Mouse (Mus musculus) urinary bladder, adult 2 months (tissue): ENCODE measurements around the gene Bri3. TPM values are rescaled to one million over a fixed set of nuclear protein-coding genes. Genes with fewer than 3 reads are reported as not detected.

ENCODE experiments used
- DNase-seq: peaks from one replicate; pipeline ENCODE4 v3.0.0; 2022; ENCODE audit warnings: low spot score
- polyA plus RNA-seq: library from polyadenylated mRNA; depleted of rRNA; stranded (reverse); fragments of >200 nt; gene quantifications from 2 replicates; pipeline ENCODE4 v1.2.3, GENCODE M21; 2012; rRNA removed

The Bri3 gene
- polyA plus RNA-seq, 1 experiment, result 138 TPM

DNA sequence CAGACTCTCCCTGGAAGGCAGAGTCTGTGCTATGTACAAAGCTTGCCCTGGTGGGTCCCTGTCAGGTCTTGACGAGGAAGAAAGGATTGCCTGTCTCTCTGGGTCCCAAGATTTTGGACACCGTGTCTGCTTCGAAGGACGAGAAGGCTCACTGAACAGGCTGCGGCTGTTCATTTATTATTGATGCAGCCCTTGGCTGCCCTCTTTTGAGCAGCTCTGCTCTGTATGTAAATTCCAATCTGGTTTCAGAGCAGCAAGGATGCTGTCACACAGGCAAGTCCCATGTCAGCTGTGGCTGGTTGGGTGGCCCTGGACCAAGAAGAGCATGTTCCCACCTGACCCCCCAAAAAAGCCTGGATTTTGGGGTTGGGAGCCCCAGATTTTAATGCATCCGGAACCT lies 187.2 kb downstream of the Bri3 start:
- DNase-seq, result no peak

DNA sequence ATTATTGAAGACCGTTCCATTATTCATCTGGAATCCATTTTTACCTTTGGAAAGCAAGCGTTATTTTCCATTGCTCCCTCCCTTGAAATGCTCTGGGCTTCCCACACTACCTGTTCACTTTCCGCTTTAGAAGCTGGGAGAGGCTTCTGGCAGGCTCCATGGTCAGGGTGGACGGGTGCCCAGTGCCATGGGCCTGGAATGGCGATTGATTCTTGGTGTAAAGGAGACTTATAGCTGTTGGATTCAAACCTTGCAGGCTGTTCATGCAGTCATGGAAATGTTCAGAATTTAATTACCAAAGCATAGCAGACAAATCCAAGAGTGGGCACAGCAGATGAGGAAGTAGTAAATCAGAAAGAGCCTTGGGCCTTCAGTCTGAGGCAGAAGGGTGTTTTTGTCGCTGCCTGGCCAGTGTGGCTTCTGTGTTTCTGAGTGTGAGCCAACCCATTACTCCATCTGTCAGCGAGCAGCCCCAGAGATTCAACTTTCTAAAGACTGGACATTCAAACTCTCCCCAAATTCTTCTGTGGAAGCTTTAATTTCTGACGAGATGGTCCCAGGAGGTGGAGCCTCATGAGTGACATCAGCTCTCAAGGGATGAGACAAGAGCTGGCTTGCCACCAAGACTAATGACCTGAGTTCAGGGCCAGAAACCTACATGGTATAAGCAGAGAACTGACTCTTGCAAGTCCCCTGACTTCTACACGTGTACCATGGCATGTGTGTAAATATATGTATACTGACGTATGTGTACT lies 195.2 kb downstream of the Bri3 start:
- no peak for DNase-seq

DNA sequence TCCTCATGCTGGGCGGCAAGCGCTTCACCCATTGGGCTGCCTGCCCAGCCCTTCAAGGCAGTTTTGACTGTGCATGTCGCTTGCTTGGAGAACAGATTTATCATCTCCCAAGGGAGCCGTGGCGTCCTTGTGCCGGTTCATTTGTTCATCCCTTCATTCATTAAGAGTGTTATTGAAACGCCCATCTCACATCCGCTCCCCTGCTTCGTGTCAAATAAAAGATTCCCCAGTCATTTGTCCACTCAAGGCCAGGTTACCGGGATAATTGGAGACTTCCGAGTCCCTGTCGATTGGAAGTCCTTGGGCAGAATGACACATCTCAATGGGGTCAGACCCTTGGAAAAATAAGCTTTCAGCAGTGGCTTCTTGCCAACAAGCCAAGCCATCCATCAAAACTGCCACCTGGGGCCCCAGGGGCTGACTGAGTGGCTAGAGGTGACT lies 197.6 kb downstream of the Bri3 start:
- no peak for DNase-seq

DNA sequence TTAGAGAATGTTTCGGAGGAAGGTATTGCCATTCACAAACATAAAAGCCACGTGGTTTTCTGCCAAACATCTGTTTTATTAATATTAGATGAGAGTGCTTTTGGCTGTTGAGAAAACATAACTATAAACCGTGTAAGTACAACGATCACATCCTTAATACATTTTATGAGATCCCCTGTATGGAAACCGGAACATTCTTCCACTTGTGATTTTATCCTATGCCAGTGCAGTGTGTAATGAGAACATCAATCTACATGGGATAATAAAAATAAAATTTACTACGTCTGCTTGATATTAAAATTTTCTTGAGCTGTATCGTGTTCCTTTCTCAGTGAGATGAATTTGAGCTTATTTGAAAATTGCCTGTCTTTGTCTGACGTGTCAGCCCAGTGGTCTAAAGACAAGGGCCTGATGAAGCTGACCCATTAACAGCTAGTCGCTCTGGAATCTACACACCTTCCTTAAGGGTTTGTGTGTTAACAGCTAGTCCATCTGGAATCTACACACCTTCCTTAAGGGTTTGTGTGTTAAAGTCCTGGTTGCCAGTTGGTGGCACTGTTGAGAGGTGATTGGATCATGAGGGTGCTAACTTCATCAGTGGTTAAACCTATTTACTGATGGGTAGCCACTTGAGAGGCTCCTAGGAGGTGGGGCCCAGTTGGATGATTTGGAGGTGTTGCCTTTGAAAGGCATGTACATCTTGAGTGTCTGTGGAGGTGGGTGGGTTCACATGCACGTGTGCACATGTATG lies 202.4 kb downstream of the Bri3 start:
- no peak for DNase-seq

DNA sequence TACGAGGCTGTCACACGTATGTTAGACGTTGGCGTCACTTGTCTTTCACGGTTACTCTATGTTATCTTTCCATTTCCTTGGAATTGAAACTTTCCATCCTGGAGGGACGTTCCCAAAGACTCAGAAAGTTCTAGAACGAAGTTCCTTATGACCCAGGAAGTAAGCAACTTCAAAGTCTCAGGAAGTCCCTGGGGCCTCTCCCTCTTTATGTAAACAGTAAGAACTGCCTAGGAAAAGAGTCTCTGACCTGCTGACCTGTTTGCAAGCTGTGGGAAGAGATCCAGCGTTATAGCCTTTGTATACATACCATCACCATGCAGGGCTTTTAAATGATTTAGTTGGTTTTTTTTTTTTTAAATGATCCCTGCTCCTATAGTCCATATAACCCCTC lies 203.0 kb downstream of the Bri3 start:
- DNase-seq, result no peak

DNA sequence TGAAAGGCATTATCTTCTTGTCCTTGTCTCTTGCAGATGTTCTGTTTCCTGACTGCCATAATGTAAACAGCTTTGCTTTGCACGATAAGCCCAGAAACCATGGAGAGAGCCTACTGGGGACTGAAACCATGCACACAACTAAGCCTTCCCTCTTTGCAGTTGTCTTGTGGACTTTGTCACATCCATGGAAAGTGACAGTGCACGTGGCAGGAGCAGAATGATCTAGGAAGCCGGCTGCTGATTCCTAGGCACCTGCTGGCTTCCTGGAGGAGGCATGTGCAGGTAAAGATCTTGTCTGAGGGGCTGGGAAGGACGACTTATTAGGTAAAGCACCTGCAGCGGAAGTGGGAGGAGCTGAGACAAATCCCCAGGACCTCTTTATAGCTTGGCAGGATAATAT lies 203.7 kb downstream of the Bri3 start:
- DNase-seq, result no peak

DNA sequence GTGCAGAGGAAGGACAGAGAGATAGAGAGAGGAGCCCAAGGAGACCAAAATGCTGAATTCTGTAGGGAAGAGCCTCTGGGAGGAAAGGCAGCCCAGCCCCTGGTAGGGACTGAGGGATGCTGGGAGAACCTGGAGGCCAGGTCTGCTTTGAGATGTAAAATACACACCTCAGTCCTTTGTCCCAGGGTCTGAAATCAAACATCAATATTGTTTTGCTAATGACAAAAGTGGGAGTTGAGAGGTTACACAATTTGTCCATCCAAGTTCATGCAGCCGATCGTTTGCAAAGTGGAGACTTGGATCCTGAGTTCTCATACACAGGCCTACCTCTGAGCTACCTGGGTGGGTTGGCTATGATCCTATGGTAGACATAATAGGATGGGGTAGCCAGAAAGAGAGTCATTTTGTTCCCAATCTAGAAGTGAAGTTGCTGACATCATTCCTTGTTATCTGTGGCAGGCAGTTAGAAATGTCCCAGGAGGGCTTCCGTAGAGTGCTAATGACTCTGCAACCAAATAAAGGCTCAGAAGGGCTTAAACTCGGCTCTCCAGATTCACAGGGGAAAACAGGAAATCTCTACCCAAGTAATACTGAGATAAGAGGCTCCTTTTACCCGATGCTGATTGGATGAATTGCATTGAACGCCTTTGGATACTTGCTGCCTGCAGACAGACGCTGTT lies 208.7 kb downstream of the Bri3 start:
- no peak for DNase-seq

DNA sequence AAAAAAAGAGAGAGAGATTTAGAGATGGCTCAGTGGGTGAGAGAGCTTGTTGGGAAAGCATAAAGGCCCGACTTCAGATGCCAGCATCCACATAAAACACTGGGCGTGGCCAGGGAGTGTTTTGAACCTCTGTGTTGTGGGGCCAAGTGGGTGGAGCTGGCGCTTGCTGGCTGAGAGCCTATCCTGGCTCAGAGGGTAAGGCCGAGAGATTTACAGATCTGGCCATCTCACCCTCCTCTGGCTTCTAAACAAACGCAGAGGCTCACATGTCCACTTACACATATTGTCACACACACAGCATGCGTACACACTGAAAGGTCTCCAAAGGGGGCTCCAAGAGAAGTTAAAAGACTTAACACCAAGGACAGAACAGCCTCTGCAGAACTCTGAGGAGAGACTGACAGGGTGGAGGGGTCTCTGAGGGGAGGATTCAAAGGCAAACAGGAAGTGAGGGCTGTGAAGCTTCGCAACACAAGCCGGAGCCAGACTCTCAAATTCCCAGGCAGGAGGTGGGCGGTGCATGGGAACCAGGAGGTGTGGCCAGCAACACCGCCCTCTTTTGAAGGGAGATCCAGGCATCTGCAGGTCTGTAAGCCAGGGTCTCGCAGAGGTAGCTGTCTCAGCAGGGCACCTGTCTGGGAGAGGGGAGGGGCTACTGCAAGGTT lies 213.5 kb downstream of the Bri3 start:
- DNase-seq, result no peak

DNA sequence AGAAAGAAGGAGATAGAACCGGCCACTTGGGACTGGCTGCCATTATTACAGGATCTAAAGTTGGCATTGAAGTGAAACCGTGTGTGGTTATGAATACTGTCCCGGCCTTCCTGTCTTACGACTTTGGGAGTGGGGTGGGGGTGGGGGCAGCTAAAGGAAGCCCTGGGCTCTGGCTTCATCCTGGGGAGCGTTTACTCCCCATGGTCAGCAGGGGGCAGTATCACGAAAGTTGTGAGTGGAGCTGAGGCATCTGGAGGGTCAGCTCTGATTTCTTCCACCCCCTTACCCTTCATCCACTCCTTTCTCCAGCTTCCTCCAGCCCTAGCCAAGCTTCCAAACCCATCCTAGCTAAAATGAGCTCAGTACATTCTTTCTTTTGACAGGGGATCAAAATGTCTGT lies 222.8 kb downstream of the Bri3 start:
- no peak for DNase-seq

DNA sequence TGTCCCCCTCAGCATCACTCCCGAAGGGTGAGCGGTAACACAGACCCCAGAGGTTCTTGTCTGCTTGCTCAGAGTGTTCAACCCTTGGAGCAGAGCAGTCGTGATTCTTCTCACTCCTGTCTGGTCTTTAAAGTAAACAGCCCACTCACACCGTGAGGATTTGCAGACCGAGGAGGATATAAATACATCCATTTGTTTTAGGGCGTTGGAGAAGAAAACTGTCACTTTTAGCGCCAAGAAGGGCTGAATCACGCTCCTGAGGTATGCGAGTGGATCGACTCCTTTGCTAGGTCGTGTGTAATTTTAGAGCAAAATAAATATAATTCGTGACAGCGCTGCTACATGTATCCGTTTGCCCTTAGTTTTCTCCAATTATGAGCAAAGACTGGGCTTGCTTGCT lies 228.8 kb downstream of the Bri3 start:
- DNase-seq, result no peak

DNA sequence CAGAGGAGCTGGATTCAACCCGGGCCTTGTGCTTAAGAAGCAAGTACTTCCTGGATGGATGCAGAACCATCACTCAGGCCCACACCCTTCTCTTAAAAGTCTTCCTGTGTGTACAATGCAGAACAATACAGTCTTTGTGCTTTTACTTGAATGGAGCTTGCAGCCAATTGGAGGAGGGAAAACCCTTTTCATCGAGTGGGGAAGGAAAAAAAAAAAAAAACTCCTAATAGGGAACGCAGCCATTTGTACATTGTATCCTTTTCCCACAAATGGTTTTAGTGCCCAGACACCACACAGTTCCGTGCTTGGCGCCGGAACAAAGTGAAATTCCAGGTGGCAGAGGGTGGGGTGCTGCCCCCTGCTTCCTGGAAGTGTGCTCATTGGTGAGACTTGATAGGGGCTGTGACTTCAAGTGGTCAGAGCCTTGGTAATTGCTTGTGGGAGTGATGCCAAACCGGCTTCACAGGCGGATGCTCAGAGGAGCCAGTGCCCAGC lies 235.5 kb downstream of the Bri3 start:
- no peak for DNase-seq

DNA sequence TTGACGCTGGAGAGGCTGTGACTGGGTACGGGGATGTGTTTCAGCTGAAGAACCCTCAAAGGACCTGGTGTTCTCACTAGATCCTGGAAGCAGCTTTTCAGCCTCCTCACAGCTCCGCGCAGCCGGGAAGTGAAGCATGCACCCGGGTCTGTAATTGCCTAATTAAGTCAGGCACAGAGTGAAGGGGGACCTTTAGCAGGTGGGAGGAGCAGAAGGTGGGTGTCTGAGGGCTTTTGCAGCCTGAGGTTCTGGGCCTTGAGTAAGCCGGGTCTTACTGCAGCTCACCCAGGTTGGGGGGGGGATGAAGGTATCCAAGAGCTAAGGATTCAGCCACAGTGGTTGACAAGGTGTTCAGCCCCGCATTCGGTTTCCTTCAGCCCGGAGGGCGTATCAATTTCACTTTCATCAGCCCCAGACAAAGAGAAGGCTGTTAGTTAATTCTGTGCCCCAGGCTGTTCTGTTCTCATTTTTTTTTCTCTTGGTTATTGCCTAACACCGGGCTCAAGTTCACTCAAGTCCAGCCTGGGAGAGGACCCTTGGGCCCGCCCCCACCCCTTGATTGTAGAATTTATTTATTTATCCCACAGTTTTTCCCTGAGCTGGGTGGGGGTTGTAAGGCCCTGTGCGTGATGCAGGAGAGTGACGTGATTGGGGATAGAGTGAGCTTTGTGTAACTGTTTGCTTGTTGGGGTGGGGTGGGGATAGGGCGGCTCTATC lies 239.6 kb downstream of the Bri3 start:
- DNase-seq, result no peak

DNA sequence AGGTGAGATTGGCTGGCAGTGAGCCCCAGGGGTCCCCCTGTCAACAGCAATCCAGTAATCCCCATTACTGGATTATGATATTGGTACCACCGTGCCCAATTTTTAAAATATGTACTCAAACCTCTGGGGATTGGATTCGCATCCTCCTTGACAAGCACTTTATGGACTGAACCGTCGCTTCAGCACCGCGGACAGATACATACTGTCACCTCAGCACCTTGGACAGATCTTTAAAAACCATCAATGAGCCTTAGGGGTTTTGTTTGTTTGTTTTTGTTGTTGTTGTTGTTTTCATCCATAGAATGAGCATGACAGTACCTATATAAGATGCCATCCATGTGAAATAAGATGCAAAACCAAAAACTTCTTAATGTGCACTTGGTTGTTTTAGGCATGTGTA lies 247.1 kb downstream of the Bri3 start:
- no peak for DNase-seq

Other genes with a start within 250 kb of the Bri3 start
- gene Ccz1, start 229.6 kb upstream of the Bri3 start, polyA plus RNA-seq, result 38.6 and 40.0 TPM in 2 replicates
- gene Ocm, start 217.8 kb upstream of the Bri3 start, polyA plus RNA-seq, result not detected in 2 replicates
- 13.7 and 15.8 TPM in 2 replicates for gene Lmtk2, start 144.0 kb upstream of the Bri3 start, polyA plus RNA-seq
- 0.50 TPM in 2 replicates for gene Bhlha15, start 54.2 kb upstream of the Bri3 start, polyA plus RNA-seq
- 35.0 and 35.3 TPM in 2 replicates for gene Tecpr1, start 20.8 kb upstream of the Bri3 start, polyA plus RNA-seq
- gene Baiap2l1, start 113.7 kb downstream of the Bri3 start, polyA plus RNA-seq, result 7.3 and 8.6 TPM in 2 replicates